Mouse (Mus musculus): Measurements from ENCODE around the gene Nol12. TPM values are rescaled to one million over a fixed set of nuclear protein-coding genes. Genes with fewer than 3 reads are reported as not detected.

Gene Nol12
- polyA plus RNA-seq, 1 experiment from 2014 or later, result 20.3 TPM

DNA sequence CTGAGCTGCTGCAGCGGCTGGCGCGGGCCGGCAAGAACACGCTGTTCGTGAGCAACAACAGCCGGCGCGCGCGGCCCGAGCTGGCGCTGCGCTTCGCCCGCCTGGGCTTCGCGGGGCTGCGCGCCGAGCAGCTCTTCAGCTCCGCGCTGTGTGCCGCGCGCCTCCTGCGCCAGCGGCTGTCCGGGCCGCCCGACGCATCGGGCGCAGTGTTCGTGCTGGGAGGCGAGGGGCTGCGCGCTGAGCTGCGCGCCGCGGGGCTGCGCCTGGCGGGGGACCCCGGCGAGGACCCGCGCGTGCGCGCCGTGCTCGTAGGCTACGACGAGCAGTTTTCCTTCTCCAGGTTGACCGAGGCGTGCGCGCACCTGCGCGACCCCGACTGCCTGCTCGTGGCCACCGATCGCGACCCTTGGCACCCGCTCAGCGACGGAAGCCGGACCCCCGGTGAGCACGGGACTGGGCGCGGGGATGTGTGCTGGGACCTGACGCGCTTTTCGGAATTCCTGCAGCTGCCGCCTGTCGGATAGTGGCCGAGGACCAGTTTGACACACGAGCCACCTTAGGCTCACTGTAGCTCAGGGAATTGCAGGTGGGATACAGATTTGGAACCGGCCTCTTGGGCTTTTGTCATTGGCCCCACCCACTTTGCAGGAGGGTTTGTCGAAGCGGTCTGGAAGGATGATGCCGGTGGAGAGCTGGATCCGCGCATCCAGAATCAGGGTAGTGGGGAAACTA lies 20.5 kb upstream of the Nol12 start:
- H3K27ac ChIP-seq (ENCODE audit: low read depth), result peak overlapping the region; percentile 34; the same call in 1 of the 2 replicates
- WGBS (ENCODE audit: insufficient replicate concordance), result under 1% methylated on average over 42 of the region's 87 CpGs
- no peak for TF ChIP-seq EP300 (IDR thresholded peaks at IDR 0.05; ENCODE audit: low read depth)
- no peak for TF ChIP-seq CTCF (IDR thresholded peaks at IDR 0.05; ENCODE audit: low read depth)

DNA sequence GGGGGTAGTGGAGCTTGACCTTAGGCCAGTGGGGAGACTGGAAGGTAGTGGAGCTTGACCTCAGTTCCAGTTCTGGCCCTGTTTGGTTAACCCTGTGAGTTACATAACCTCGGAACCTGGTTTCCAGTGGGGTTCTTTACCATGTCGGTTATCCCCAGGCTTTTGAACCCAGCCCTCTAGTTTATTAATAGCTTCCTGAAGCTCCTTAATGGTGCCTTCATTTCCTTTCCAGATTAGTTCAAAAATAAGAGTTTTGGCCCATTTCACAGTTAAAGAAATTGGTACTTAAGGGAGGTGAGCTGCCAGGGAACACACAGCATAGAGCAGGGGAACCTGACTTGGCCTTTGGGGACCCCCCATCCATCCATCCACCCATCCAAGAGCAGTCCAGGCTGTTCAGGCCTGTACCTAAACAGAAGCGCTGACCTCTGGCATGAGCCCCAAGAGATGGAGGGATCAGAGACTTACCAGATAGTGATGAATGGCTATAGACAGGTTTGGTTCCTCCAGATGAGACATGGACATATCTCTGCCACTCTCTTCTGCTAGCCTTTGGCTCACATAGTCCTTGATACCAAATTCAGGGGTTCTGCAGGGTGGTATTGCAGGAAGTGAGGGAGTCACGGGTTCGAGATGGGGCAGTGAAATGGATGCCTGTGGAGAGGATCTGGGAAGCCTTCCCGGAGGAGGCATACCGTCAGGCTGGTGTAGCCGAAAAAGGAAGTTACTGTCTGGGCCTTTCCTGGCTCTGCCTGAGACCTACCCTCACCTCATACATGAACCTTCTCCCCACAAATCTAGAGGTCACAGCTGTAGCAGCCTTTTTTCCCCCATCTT lies 19.7 kb upstream of the Nol12 start:
- Histone ChIP-seq H3K4me2 (ENCODE audit: low read depth, low read length) (peak overlapping the region; percentile 96), H3K36me3 (replicated peaks; ENCODE audit: insufficient read depth, low read length) (peaks cover 13% of the 10 kb centered on the region; the same call in 1 of the 2 replicates), H3K27ac (ENCODE audit: low read depth) (no peak overlapping the region), H3K9ac (replicated peaks) (no peak overlapping the region), H3K27me3 (ENCODE audit: insufficient read depth, low read length) (peaks cover 2% of the 10 kb centered on the region; the same call in 1 of the 2 replicates), H3K9me3 (ENCODE audit: low read length) (no peaks in the 10 kb centered on the region), H3K4me3 (ENCODE audit: low read depth, low read length) (peak overlapping the region; percentile 54), H3K4me1 (ENCODE audit: insufficient read depth) (peaks cover 23% of the 10 kb centered on the region)
- no peak for TF ChIP-seq EP300 (IDR thresholded peaks at IDR 0.05; ENCODE audit: low read depth)
- no peak for TF ChIP-seq CTCF (IDR thresholded peaks at IDR 0.05; ENCODE audit: low read depth)
- DNase-seq (no peak), ATAC-seq (no peak)
- WGBS (ENCODE audit: insufficient replicate concordance), result 42% methylated on average over 8 of the region's 8 CpGs

More for the DNA sequence above, 20.5 kb upstream of the Nol12 start:
- Histone ChIP-seq H3K9me3 (ENCODE audit: low read length) (no peaks in the 10 kb centered on the region), H3K4me1 (ENCODE audit: insufficient read depth) (peaks cover 23% of the 10 kb centered on the region), H3K36me3 (replicated peaks; ENCODE audit: insufficient read depth, low read length) (peaks cover 15% of the 10 kb centered on the region; the same call in 1 of the 2 replicates), H3K27me3 (ENCODE audit: insufficient read depth, low read length) (peaks cover 2% of the 10 kb centered on the region; the same call in 1 of the 2 replicates), H3K4me2 (ENCODE audit: low read depth, low read length) (peak overlapping the region; percentile 96), H3K4me3 (ENCODE audit: low read depth, low read length) (peak overlapping the region; percentile 54), H3K9ac (replicated peaks) (peak overlapping the region; percentile 63)
- peak; percentile 59 for DNase-seq
- peak; percentile 65 for ATAC-seq

DNA sequence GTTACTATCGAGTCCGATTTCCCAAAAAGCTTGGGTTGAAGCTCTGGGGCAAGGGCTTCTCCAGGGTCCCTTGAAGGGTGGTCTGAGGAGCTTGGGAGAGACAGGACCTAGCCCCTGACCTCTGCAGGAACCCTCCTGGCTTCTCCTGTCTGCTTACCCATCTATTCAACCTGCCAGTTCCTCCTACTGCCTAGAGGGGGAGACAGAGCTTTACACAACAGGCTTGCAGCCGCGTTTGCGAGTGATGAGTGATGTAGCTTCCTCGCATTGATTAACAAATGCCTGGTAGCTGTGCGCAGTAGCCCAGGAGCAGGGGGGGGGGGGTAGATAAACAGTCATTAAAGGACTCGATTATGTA lies 19.1 kb upstream of the Nol12 start:
- ATAC-seq, result peak; percentile 51
- TF ChIP-seq CTCF (IDR thresholded peaks at IDR 0.05; ENCODE audit: low read depth) (peak; percentile 99), EP300 (IDR thresholded peaks at IDR 0.05; ENCODE audit: low read depth) (no peak)
- Histone ChIP-seq H3K9me3 (ENCODE audit: low read length) (no peaks in the 10 kb centered on the region), H3K4me2 (ENCODE audit: low read depth, low read length) (0 out of 2 replicates have a peak overlapping the region, but pooled peaks have one; percentile 22), H3K27me3 (ENCODE audit: insufficient read depth, low read length) (peaks cover 2% of the 10 kb centered on the region; the same call in 1 of the 2 replicates), H3K4me1 (ENCODE audit: insufficient read depth) (peaks cover 23% of the 10 kb centered on the region), H3K36me3 (replicated peaks; ENCODE audit: insufficient read depth, low read length) (peaks cover 8% of the 10 kb centered on the region; the same call in 1 of the 2 replicates), H3K4me3 (ENCODE audit: low read depth, low read length) (no peak overlapping the region), H3K9ac (replicated peaks) (no peak overlapping the region), H3K27ac (ENCODE audit: low read depth) (no peak overlapping the region)
- 7% methylated on average over 8 of the region's 8 CpGs for WGBS (ENCODE audit: insufficient replicate concordance)
- peak; percentile 74 for DNase-seq

DNA sequence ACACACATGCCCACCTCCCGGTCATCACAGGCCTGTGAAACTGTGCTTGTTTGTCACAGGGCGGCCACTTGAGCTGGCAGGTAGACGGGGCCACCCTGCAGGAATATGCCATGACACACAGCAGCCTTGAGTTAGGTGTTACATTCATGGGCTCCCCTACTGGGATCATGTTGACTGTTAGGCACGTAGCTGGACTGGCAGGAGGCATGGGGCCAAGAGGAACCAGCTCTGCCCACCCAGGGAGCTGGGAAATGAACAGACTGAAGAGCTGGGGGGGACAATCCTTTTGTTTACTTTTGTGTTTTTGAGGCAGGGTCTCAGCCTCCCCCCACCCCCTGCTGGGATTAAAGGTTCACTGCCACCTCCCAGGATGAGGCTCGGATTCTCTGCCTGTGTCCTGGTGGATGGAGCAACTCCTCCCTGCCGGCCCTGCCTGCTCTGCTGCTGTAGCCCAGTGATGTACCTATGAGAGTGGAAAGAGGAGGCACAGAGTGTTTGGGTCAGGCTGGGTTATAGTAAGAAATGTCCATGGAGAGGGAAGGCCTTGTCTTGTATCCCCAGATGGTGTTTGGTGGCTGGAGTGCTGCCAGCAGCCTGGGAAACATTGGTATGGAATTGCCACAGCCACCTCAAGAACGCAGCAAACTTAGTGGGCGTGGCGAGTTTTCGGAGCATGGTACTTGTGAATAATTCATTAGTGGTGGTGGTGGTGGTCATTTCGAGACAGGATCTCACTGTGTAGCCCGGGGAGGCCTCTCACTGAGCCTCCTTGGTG lies 18.5 kb upstream of the Nol12 start:
- DNase-seq (no peak), ATAC-seq (no peak)
- Histone ChIP-seq H3K9me3 (ENCODE audit: low read length) (no peaks in the 10 kb centered on the region), H3K36me3 (replicated peaks; ENCODE audit: insufficient read depth, low read length) (peaks cover 5% of the 10 kb centered on the region; the same call in 1 of the 2 replicates), H3K27ac (ENCODE audit: low read depth) (no peak overlapping the region), H3K4me3 (ENCODE audit: low read depth, low read length) (no peak overlapping the region), H3K9ac (replicated peaks) (no peak overlapping the region), H3K27me3 (ENCODE audit: insufficient read depth, low read length) (peaks cover 2% of the 10 kb centered on the region; the same call in 1 of the 2 replicates), H3K4me1 (ENCODE audit: insufficient read depth) (peaks cover 23% of the 10 kb centered on the region), H3K4me2 (ENCODE audit: low read depth, low read length) (0 out of 2 replicates have a peak overlapping the region, but pooled peaks have one; percentile 22)
- 82% methylated on average over 12 of the region's 12 CpGs for WGBS (ENCODE audit: insufficient replicate concordance)
- no peak for TF ChIP-seq CTCF (IDR thresholded peaks at IDR 0.05; ENCODE audit: low read depth)
- no peak for TF ChIP-seq EP300 (IDR thresholded peaks at IDR 0.05; ENCODE audit: low read depth)

DNA sequence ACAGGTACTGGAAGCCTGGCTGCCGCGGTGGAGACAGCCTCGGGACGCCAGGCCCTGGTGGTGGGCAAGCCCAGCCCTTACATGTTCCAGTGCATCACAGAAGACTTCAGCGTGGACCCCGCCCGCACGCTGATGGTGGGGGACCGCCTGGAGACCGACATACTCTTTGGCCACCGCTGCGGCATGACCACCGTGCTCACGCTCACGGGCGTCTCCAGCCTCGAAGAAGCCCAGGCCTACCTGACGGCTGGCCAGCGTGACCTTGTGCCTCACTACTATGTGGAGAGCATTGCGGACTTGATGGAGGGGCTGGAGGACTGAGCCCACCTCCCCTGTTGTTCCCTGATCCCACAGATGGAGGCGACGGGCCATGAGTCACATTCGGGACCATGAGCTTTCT lies 16.6 kb upstream of the Nol12 start:
- 94% methylated on average over 23 of the region's 23 CpGs for WGBS (ENCODE audit: insufficient replicate concordance)
- TF ChIP-seq EP300 (IDR thresholded peaks at IDR 0.05; ENCODE audit: low read depth), result no peak
- TF ChIP-seq CTCF (IDR thresholded peaks at IDR 0.05; ENCODE audit: low read depth), result no peak
- no peak overlapping the region for H3K4me2 ChIP-seq (ENCODE audit: low read depth, low read length)
- H3K27me3 ChIP-seq (ENCODE audit: insufficient read depth, low read length), result peaks cover 2% of the 10 kb centered on the region; the same call in 1 of the 2 replicates
- H3K9ac ChIP-seq (replicated peaks), result no peak overlapping the region
- H3K27ac ChIP-seq (ENCODE audit: low read depth), result no peak overlapping the region
- no peak for ATAC-seq
- peaks cover 34% of the 10 kb centered on the region for H3K4me1 ChIP-seq (ENCODE audit: insufficient read depth)
- no peaks in the 10 kb centered on the region for H3K36me3 ChIP-seq (replicated peaks; ENCODE audit: insufficient read depth, low read length)
- DNase-seq, result no peak
- H3K4me3 ChIP-seq (ENCODE audit: low read depth, low read length), result no peak overlapping the region
- H3K9me3 ChIP-seq (ENCODE audit: low read length), result no peaks in the 10 kb centered on the region

Data from liver, postnatal 0 days (tissue).